Mouse (Mus musculus): ENCODE measurements around the gene Dis3l2. TPM values are rescaled to one million over a fixed set of nuclear protein-coding genes. Genes with fewer than 3 reads are reported as not detected.
A peak's percentile ranks its signal among the peaks of the same experiment; 100 is the strongest.

Gene Dis3l2
- total RNA-seq, 4 experiments from 2014 or later = 15.3 to 25.2 (median 19.6) TPM

DNA sequence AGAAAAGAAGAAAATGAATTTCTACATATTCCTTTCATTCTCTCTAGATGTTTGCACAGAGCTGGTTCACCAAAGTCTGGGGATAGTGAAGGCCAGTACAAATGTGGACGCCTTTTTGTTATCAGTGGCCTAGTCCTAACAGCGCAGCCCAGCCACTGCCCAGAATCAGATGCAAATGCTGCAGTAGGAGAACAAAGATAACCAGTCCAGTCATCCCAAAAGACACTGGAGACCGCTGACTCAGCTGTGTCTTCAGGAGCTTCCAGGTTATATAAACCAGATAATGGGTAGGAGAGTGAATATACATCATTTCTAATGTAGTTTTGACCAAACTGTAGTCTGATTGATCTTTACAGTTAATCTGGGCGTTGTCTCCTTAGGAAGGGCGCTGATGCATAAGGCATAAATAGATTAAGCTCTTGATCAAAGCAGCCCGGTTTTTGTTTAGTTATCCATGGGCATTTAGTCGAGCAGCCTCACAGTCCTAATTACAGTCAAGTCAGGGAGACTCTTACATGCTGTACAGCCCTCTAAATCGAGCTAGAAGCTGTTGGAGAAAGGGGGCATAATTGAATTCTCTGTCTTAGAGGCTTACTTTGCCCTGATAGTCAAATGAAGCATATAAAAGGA lies 212.9 kb downstream of the Dis3l2 start:
- no peak for DNase-seq

DNA sequence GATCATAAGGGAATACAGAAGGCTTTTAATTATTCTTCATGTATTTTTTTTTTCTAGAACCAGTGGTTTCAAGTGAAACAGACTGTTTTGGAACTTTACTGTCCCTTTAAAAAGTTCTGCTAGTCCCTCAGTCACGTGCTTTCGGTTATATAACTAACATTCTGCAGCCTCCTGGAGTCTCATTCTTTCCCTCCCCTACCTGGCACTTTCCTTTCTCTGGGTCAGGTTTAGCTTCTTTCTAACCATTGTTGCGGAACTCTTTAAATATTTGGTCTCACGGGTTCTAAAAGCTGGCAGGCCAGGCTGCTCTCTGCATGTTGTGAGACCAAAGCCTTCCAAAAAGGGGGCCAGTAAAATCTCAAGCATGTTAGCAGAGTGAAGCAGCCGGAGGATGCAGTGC lies 222.2 kb downstream of the Dis3l2 start:
- no peak for DNase-seq

DNA sequence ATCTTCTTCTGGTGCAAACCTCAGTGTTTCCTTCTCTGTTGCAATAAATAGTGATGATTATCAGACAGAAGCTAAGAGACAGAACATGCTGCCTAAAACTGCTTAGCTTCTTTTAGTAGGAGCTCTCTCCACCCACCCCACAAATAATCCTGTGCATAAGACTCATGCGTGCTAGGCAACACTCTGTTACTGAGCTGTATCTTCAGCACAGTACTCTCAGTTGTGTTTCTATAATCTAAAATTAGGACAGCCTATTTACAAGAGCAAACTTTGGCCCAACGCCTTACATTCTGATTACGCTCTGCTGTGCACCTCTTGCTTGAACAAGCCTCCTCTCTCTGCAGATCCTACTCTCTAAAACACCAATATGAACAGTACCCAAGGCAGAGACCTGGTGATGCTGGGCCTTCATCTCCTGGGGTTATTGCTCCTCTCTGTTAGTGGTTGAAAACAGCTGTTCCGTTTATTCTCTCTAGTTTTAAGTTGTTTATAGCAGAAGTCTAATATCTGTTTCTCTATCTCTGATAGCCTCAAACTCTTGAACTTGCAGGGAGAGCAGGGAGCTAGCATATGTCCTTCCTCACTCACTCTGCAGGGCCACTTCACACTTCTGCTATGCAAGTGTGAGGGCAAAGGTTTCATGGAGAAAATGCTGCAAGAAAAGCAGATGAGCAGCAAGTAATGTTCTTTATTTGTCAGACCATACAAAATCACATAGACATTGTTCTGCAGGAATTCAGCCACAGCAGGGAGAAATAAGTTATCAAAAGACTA lies 228.2 kb downstream of the Dis3l2 start:
- no peak for DNase-seq

DNA sequence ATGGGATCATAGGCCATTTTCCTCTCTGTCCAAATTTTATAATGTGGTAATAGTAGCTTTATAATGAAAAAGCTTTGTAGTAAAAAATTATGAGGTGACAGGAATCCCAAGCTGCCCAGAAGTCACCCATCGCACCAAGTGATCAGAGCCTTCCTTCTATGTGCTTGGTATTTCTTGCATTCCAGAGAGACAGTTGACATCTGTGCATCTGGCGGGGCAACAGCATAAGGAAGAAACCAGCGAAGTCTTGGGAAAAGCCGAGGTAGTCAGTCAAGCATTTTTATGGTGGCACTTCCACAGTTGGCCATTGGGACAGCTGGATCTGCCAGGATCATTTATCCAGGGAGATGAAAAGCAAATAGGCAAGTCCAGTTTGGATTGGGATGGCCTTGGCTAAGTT lies 229.2 kb downstream of the Dis3l2 start:
- DNase-seq = no peak

DNA sequence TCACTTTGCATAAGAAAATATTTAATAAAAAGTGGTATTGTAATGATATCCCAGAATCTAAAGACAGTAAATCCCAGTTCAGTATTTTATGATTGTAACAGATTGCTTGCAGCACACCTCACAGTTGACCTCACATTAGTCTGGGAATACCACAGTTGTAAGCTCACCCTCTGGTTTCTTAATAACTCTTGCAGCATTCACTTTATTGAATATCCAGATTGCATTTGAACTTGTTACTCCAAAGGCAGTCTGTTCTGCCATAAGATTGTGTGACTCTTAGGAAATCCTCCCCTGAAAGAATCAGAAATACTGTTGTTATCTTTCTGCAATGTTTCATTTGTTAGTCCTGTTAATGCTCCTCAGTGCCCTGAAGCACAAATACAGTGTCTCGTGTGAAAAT lies 230.0 kb downstream of the Dis3l2 start:
- no peak for DNase-seq

DNA sequence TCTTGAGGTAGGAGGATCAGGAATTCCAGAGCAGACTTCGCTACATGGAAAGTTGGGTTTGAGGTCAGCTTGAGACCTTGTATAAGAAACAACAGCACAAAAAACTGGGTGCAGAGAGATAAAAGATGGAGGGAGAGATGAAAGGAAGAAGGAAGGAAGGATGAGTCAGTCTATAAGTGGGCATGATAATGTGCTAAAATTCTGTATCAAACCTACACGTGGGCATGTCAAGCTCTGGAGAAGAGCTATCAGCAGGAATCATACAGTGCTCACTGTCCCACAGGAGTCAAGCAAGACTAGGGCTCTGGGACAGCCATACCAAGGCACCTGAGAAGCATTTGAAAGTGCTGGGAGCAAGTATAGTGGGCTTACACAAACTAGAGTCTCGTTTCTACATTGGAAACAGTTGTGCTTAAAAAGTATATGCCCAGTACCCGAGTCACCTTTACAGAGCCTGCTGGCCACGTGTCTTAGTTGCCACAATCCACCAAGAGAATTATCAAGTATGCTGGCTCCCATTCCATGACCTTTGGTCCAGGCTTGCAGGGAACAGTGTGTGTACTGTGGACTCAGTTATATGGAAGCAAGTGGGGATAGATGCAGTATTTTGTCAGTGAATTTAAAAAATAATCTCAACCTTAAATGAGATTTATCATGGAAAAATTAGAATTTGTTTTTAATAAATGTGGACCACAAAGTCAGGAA lies 248.0 kb downstream of the Dis3l2 start:
- DNase-seq = no peak

DNA sequence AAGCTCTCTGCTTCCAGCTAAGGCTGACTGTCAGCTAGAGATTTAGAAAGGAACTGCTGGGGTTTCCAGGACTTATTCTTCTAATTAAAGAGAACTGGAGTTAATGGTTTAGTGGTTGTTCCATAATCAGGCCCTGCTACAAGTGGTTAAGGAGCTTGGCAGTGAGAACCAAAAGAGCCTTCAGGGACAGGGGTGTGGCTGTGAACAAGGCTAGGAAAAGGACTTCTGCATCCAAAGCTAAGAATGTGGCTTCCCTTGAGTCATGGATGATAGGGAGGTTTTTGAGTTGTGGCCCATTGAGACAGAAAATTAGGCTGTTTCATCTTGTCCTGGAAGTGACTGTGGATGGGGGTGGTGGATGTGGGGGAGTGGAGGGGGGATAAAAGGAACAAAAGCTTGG lies 252.2 kb downstream of the Dis3l2 start:
- DNase-seq = no peak

DNA sequence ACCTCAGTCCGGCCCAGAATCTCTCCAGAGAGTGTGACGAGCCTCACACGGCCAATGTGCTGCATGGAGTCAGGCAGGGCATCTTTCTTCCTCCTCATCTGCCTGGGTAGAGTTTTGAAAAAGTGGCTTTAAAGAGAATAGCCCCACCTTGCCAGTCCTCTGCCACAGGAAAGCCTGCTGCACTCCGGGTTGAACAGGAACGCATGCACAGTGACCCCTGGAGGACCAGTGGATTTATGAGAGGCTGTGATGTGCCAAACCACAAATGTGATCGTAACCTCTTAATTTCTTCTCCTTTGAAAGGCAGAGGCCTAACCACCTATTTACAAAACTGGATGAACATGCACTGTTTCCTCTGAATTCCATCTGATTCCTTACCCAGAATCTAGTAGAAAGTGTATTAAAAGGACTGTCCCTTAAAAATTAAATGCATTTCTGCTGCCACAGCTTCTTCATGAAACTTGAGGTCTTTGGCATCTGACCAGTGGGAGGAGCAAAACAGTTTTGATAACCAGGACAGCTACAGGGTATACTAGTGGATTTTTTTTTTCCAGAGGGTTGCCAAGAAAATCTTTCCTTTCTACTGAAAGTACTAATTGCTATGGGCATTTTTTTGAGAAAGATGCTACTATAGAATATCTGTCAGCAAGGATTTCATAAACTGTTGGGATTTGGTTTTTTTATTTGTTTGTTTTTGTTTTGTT lies 264.8 kb downstream of the Dis3l2 start:
- peak; percentile 39 for DNase-seq

DNA sequence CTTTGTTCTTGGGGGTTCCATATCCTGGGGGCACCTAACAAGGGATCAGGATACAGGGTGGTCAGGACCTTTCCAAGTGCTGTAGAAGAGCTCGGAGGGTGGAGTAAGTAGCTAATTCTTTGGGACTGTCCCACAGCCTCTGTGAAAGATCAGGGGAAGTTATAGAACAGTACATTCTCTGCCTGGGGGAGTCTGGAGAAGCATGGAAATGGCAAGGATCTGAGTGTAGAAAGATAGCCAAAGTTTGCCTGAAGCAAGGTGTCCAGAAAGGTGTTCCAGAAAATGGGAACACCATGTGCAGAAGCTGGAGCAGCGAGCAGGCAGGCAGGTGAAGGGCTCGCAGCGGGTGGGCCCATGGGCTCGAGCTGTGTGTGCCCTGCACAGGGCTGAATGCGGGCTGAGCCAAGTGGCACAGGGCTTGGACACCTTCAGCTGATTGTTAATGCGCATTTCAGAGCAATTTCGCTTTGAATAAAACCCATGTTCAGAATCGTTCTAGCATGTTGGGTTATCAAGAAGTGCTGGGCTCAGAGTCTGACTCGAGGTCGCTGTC lies 265.6 kb downstream of the Dis3l2 start:
- no peak for DNase-seq

DNA sequence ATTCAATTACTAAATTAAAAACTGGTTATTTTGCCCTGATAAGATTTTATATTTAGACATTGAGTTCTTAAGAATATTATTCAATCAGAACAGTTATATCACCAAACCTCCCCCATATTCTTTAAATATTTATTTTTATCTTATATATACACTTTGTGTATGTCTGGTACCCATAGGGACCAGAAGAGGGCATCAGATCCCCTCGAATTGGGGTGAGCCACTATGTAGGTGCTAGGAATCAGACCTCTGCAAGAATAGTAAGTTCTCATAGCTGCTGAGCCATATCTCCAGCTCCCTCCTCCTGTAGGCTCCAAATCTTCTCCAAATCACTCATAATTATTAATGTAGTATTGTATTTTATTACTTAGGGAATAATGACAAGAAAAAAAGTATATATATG lies 269.1 kb downstream of the Dis3l2 start:
- DNase-seq = no peak

DNA sequence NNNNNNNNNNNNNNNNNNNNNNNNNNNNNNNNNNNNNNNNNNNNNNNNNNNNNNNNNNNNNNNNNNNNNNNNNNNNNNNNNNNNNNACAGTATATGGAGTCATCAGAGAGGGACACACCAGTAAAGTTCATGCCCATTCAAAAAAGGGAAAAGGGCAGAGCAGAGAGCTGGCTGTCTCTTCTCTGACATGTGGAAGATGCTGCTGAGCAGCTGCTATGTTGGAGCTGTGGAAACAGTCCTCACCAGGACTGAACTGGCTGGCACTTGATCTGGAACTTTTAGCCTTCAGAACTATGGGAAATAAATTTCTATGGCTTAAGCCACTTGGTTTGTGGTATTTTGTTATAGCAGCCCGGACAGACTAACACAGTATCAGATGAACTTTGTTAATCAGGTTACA lies 273.4 kb downstream of the Dis3l2 start:
- DNase-seq = no peak

DNA sequence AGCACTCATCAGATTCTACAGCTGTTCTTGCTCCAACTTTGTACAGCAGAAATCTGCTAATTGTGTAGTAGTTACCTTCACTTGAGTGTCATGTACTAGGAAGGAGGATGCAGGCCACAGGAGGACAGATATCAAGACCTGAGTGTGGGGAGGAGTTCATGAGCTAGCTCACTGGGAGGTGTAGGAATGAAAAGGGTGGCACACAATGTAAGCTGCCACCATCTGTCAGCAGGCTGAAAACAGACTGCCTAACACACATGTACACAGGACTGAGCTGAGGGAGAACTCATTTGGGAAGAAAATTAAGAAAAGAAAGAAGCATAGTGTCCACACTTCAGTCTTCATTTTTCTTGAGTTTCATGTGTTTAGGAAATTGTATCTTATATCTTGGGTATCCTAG lies 282.8 kb downstream of the Dis3l2 start:
- DNase-seq = no peak

DNA sequence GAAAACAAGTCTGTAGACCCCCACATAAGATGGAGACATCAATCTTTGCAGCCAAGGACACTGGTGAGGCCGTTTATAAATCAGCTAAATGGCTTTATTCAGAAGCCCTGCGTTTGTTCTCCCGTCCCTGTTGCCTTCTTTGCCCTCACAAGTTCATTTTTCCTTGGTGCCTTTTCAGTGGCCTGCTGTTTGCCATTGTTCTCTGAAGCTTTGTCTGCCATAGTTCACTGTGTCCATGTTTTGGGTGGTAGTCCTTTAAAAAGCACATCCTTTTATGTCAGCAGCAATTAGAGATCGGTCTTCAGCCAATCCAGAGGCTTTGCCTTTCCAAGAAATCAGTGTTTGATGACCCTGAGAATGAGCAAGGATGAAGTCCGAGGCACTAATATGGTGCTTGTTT lies 289.2 kb downstream of the Dis3l2 start:
- DNase-seq = no peak

DNA sequence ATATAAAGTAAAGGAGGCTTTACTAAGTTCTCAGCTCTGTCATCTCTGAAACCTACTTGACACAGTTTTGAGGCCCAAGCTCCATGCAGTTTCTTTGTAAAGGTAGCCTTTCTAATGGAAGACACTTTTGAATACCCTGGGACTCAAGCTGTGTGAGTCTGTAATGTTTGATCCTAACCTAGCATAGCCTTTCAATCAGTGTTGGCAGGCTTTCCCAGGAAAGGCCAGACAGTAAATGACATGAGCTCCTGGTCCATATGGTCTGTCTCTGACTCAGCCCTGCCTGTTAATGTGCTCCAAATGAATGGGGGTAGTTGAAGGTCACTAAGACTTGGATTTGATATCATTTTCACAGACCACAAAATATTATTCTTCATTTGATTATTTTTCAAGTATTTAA lies 290.4 kb downstream of the Dis3l2 start:
- no peak for DNase-seq

DNA sequence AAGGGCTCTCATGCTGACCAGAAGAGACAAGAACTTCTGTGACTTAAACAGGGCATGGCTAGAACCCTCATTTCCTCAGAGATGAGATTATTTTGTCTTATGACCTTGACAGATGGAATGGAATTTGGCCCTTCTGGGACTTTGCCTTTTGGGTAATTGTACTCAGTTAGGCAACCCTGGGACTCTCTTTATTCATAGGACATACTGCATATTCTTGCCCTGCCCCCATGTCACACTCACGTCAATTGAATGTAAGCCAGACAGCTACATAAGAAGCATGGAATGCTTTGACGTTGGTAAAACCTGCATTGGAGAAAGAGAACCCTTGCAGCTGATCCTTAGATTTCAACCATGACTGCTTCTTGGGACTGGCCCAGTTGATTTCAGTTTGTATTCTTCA lies 294.4 kb downstream of the Dis3l2 start:
- no peak for DNase-seq

DNA sequence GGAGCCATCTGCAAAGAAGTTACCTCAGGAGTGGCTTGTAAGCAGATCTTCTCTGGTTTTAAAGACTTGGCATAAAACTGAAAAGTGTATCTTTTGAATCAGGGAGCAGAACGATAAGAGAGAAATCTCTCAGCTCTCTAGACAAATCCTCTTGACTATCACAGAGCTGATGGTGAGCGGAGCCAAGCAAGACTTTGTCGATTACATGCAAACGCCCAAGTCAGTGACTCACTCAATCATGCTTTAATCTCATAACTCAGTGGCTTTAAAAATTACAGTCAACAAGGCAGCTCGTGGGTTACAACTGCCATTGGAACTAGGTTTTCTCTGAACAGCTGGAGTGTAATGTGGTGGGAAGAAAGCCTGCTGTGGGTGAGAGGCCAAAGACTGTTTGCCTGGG lies 297.8 kb downstream of the Dis3l2 start:
- no peak for DNase-seq

DNA sequence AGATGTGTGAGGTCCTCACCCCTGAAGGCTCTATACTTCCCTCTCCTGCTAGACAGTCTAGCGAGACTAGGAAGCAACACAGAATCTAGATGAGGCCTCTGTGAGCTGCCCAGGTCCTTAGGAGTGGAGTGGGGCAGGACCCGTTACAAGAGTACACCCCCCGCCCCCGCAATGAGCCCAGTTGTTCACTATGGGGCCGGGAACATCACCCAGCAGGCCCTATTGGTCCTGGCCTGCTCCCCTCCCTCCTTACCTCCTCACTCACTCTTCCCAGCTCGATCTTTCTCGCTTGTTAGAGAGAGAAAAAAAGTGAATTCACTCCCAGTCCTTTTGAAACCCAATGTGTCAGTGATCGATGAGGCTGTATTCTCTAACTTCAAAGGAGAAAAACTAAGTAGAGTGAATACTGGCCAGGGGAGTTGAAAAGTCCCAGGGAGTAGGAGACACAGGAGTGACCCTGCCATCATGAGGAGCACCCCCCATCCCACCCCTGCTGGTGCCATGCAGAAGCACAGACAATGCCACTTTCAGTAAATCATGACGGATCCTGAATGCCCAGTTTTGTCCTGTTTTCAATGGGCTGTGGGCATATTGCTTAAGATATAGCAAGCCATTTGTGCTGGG lies 299.0 kb downstream of the Dis3l2 start:
- DNase-seq = no peak

DNA sequence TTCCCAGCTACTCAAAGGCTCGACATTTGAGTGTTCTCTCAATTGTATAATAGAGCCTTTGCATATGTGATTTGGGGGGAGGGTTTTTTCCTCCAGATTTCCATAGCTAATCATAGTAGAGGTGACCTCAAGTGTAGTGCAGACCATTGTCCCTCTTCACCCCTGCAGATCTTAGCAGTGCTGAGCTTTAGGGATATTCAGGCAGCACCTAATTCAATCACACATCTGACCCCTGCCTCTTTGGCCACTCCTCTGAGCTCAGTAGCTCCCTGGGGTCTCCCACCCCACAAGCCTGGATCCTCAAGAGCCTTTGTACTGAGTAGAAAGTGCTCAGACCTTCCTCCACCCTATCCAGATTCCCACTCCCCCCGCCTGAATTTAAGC lies 299.6 kb downstream of the Dis3l2 start:
- DNase-seq = no peak

DNA sequence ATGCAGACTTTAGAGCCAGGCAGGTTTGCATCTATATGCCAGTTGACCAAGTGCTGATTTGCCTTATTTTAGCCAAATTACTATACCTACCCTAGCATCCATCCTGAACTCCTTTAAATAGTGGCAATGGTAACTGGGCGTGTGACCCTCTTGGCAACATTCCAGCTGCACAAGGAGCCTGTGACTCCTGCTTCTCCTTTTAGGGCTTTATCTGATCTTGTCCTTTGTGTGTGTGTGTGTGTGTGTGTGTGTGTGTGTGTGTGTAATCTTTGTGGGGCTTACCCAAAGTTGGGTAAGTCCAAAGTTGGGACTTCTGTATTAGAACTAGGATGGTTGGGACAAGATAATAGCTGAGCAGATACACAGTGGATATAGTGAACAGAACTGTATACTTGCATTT lies 302.8 kb downstream of the Dis3l2 start:
- no peak for DNase-seq

DNA sequence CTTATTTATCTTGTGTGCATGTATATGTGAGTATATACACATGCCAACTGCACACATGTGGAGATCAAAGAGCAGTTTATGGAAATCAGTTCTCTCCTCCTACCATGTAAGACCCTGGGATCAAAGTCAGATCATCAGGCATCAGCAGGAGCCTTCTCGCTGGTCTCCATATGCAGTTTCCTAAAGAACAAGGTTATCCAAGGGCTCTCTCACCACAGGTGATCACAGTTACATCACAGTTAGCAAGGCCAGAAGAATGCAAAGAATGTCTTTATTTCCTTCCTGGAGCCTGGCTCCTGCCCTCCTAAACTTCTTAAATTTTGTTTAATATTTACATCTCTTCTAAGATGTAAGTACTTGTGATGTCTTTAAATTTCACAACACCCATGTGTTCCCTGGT lies 304.6 kb downstream of the Dis3l2 start:
- no peak for DNase-seq

DNA sequence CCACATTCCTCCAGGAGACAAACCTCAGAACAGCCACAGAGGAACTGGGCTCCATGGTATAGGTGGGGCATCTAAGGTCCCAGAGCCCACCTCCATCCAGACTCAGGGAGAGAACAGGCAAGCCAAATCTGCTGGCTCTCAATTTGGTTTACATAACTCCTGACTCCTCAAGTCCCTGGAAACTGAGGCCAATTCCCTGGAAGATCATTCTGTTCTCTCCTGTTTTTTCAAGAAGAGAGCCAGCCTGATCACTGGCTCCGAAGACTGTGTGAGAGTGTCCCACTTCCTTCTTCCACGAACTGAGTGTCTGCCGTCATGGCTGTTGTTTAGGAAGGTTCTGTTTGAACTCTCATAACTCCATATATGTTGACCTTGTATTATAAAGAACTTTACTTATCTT lies 305.5 kb downstream of the Dis3l2 start:
- no peak for DNase-seq

DNA sequence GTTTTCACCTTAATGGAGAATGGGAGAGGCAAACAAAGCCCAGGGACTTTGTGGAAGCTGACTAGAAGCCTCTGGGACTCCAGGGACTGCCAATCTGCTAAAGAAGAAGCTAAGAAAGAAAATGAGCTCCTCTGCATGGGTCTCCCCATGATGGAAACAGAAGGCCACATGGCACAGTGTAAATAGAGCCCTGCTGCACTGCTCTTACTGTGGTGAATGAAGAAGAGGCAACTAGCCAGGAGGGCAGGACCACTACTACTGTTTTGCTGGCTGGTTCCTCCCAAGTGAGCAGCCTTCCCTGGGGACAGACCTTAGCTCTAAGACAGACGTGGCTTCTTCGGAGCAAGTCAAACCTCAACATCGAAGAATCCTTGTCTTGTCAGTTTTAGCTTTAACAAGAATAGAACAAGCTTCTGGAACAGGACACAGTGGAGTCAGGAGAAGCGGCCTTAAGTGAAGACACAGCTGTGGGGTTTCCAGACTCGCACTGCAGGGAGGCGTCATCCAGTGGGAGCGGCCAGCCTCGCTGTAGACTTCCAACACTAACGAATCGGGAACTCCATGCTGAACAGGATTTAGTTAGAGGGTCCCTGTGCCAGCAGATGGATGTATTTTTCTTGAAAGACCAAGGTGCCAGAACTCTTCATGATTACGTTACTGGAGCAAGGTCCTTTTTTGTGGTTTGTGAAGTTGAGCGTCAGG lies 307.2 kb downstream of the Dis3l2 start:
- no peak for DNase-seq
